Mouse (Mus musculus) midbrain, postnatal 0 days (tissue): Measurements from ENCODE around the gene Ddah1. TPM values are rescaled to one million over a fixed set of nuclear protein-coding genes. Genes with fewer than 3 reads are reported as not detected.

Source experiments
- ATAC-seq: fragments of 200-750 bp; cut with Nextera tagmentation; 2 replicates; pipeline ENCODE4 v1.8.0; 2017; ENCODE audit warnings: moderate number of reproducible peaks, mild to moderate bottlenecking, moderate TSS enrichment, moderate library complexity; ENCODE audit not compliant: low FRiP score
- DNase-seq: peaks from one replicate; pipeline ENCODE4 v3.0.0-alpha.2; 2015; ENCODE audit warnings: low spot score
- H3K27ac ChIP-seq: fragments of 300-500 bp; sonication (generic); 2 replicates; pipeline ENCODE4 v1.5.1; 2014; ENCODE audit warnings: low read depth, mild to moderate bottlenecking, low read length, mixed read lengths
- H3K27me3 ChIP-seq: fragments of 300-500 bp; sonication (generic); 2 replicates; pipeline ENCODE4 v1.6.1; 2014; ENCODE audit warnings: low read length, control low read depth, mixed read lengths; ENCODE audit not compliant: insufficient read depth
- H3K36me3 ChIP-seq: fragments of 300-500 bp; sonication (generic); 2 replicates; pipeline ENCODE4 v1.6.1; 2014; ENCODE audit warnings: low read length, control low read depth, mixed read lengths; ENCODE audit not compliant: insufficient read depth
- H3K4me1 ChIP-seq: fragments of 300-500 bp; sonication (generic); 2 replicates; pipeline ENCODE4 v1.6.1; 2014; ENCODE audit warnings: mild to moderate bottlenecking, control low read depth, antibody characterized with exemption, low read length, mixed read lengths; ENCODE audit not compliant: insufficient read depth
- H3K4me2 ChIP-seq: fragments of 300-500 bp; sonication (generic); 2 replicates; pipeline ENCODE4 v1.6.1; 2014; ENCODE audit warnings: low read depth, mild to moderate bottlenecking, low read length, mixed read lengths; ENCODE audit not compliant: poor library complexity, severe bottlenecking
- H3K4me3 ChIP-seq: fragments of 300-500 bp; sonication (generic); 2 replicates; pipeline ENCODE4 v1.5.1; 2014; ENCODE audit warnings: low read depth, mild to moderate bottlenecking, low read length, moderate library complexity
- H3K9ac ChIP-seq: fragments of 300-500 bp; sonication (generic); replicated peaks from 2 replicates; pipeline ENCODE4 v1.6.1; 2014; ENCODE audit warnings: mild to moderate bottlenecking, low read length, moderate library complexity, mixed read lengths; ENCODE audit not compliant: poor library complexity, severe bottlenecking
- H3K9me3 ChIP-seq: fragments of 300-500 bp; sonication (generic); 2 replicates; pipeline ENCODE4 v1.6.1; 2016; ENCODE audit warnings: low read length, control low read depth
- CTCF ChIP-seq: IDR thresholded peaks from 2 replicates; pipeline ENCODE4 v1.5.1; 2016; ENCODE audit warnings: antibody characterized with exemption, mild to moderate bottlenecking
- WGBS: fragments of 180-500 bp; shearing (Covaris S2); extraction: QIAGEN DNeasy Blood & Tissue Kit; methylation state at CpG from one replicate; pipeline ENCODE4 v1.1.7; 2014; 5-methylcytosine and 5-hydroxymethylcytosine counted together
- polyA plus RNA-seq: library from polyadenylated mRNA; unstranded; fragments of >200 nt; fragmentation: Nextera tagmentation; extraction: Ambion mirVana; gene quantifications from 2 replicates; pipeline ENCODE4 v1.2.1, GENCODE M21; 2015
- total RNA-seq: library from RNA; depleted of rRNA; stranded (reverse); fragments of >200 nt; gene quantifications from 2 replicates; pipeline ENCODE4 v1.2.3, GENCODE M21; 2014

Gene Ddah1
- total and polyA plus RNA-seq, 2 experiments from 2014 or later: 162 to 209 TPM

DNA sequence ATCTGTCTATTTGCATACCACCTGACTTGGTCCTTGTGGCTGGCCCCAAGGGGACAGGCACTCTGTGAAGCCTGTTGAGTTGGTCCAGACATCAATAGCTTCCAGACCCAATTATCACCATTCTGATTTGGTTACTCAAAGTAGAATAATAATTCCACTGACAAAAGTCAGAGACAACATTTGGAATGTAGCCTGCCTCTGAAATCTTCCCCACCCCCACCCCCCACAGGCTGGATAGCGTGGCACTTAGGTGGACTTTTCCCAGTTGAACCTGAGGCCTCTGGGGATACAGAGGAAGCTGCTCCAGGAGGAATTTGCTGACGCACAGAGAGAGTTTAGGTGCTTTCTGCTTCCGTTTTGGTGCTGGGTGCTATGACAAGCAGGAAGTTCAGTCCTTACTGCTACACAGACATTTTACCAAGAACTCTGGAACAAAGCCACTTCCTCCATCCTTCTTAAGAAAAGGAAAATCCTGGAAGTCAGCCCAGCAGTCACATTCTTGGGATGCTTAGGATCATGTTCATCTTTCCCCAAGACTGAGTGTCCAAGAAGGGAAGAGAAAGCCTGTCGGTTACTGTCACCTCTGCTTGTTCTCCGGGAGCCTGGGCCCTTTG is 127.5 kb downstream of the Ddah1 start:
- Histone ChIP-seq H3K27ac (0 out of 2 replicates have a peak overlapping the region, but pooled peaks have one; percentile 13), H3K36me3 (no peaks in the 10 kb centered on the region), H3K4me3 (no peak overlapping the region), H3K27me3 (no peaks in the 10 kb centered on the region), H3K9me3 (no peaks in the 10 kb centered on the region), H3K9ac (no peak overlapping the region), H3K4me2 (no peak overlapping the region), H3K4me1 (no peaks in the 10 kb centered on the region)
- DNase-seq (no peak), ATAC-seq (no peak)
- TF ChIP-seq CTCF: no peak
- 68% methylated on average over 5 of the region's 5 CpGs for WGBS

DNA sequence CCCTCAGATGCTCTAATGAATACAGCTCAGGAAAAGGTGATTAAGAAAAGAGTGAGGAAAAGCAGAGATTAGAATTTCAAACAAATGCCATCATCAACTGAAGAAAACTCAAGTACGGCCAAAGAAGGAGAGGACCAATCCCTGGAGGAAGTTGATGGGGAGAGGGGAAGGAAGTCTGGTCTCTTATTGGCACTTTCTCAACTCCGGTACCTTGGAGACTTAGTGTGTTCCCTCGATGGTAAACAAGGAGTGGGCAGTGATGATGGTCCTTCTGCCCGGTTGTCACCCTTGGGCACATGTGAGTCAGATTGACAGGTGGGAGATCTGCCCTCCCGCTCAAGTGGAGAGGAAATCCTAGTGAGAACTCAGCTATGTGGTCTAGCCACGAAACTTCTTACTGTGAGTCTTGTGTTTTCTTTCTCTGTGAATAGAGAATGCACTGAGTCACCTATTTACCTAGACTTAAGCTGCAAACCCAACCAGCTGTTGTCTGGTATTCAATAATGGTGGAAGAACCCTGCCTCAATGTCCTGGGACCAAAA is 129.0 kb downstream of the Ddah1 start:
- Histone ChIP-seq H3K27me3 (no peaks in the 10 kb centered on the region), H3K9ac (no peak overlapping the region), H3K4me2 (no peak overlapping the region), H3K4me1 (no peaks in the 10 kb centered on the region), H3K9me3 (no peaks in the 10 kb centered on the region), H3K4me3 (no peak overlapping the region), H3K27ac (no peak overlapping the region), H3K36me3 (no peaks in the 10 kb centered on the region)
- no peak for ATAC-seq
- no peak for TF ChIP-seq CTCF
- no peak for DNase-seq
- WGBS: 84% methylated on average over 6 of the region's 6 CpGs

DNA sequence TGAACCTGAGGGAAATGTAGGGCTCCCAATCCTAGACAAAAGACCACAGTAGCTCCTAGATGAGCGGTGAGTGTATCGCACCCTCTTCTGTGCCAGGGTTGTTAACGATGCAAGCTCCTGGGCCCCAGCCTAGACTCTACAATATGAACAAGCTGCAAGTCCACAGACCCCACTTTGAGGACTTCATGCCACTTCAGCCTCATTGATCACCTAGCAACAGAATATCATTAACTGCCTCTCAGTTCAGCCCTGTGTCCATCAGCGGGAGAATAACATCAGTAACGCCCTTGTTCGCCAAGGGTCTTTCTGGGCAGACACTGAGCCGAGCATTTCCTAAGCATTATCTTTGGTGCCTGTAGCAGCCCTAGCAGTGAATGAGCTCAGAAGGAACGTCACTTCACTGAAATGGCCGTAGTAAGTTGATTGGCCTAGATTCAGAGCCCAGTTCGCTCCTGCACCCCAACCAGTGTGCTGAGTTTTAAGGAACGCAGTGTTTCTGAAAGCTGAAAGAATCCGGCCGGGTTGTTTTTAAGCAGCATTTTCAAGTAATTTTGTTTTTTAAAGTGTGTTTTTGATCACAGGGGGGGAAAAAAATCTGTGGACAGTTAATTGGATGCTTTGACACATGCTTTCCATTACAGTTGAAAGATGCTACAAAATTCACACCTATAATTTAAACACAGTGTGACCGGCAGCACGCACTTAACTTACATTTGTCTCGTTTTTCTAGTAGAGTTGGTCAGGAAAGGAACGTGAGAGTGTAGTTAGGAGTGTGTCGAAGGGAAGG is 132.1 kb downstream of the Ddah1 start:
- no peak overlapping the region for H3K4me3 ChIP-seq
- 42% methylated on average over 18 of the region's 18 CpGs for WGBS
- DNase-seq: peak; percentile 89
- H3K27ac ChIP-seq: no peak overlapping the region
- H3K4me1 ChIP-seq: no peaks in the 10 kb centered on the region
- peak; percentile 89 for ATAC-seq
- H3K27me3 ChIP-seq: no peaks in the 10 kb centered on the region
- H3K4me2 ChIP-seq: no peak overlapping the region
- no peak for TF ChIP-seq CTCF
- no peaks in the 10 kb centered on the region for H3K36me3 ChIP-seq
- H3K9me3 ChIP-seq: no peaks in the 10 kb centered on the region
- no peak overlapping the region for H3K9ac ChIP-seq

DNA sequence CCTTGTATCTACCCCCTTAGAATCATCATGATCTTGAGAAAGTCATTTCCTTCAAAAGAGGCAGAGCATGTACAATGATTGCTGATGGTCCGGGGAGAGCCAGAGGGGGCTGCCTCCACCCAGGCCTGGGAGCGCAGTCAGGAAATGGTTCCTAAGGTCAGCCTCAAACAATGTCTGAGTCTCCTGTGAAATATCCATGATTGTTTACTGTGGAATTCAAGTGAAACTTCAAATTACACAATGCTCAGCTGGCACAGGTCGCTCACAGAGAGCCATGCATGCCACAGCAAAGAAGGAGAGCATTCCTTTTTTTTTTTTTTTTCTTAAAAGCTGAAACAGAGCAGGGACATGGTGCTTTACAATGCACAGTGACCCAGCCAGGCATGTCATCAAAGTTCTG is 134.0 kb downstream of the Ddah1 start:
- Histone ChIP-seq H3K27ac (no peak overlapping the region), H3K9me3 (no peaks in the 10 kb centered on the region), H3K9ac (no peak overlapping the region), H3K27me3 (no peaks in the 10 kb centered on the region), H3K4me2 (no peak overlapping the region), H3K36me3 (no peaks in the 10 kb centered on the region), H3K4me1 (no peaks in the 10 kb centered on the region), H3K4me3 (no peak overlapping the region)
- DNase-seq (no peak), ATAC-seq (no peak)
- 83% methylated on average over 3 of the region's 3 CpGs for WGBS
- no peak for TF ChIP-seq CTCF

DNA sequence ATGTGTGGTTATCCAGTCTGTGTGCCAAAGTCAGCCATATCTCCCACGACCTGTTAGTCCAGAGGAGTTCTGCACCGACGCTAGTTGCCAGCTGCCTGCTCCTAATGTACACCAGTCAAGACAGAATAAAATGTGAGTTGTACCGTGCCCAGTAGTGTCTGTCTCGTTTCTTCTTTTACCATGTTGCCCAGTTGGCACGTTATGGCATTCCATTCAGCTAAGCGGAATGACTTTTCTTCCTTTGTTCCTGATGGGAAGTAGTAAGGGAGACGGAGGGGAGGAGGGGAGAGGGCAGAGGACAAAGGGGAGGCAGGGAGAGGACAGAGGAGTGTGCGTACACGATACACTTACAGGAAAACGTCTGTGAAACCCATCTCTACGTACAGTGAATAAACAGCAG is 135.7 kb downstream of the Ddah1 start:
- H3K27ac ChIP-seq: no peak overlapping the region
- H3K9ac ChIP-seq: no peak overlapping the region
- WGBS: 64% methylated on average over 12 of the region's 12 CpGs
- DNase-seq (no peak), ATAC-seq (no peak)
- no peaks in the 10 kb centered on the region for H3K9me3 ChIP-seq
- TF ChIP-seq CTCF: no peak
- H3K27me3 ChIP-seq: no peaks in the 10 kb centered on the region
- H3K36me3 ChIP-seq: no peaks in the 10 kb centered on the region
- H3K4me3 ChIP-seq: no peak overlapping the region
- H3K4me1 ChIP-seq: no peaks in the 10 kb centered on the region
- no peak overlapping the region for H3K4me2 ChIP-seq

DNA sequence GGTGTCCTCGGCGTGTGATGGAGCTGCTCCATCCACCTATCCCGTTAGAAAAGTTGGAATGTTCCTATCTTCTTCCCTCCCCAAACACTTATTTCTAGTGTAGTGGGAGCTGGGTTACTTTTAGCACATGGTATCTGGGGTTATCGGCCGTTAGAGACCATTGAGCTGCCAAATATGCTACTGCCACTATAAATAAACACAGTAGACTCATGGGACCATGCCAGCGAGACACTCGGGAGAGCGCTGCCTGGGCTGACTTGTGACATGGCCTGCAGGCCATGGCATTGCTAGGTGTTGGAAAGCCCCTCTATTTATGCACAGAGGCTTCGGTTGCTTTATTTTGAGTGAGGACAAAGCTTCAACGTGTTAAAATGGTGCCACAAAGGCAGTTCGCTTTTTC is 139.3 kb downstream of the Ddah1 start:
- H3K4me1 ChIP-seq: no peaks in the 10 kb centered on the region
- no peak overlapping the region for H3K27ac ChIP-seq
- H3K9me3 ChIP-seq: no peaks in the 10 kb centered on the region
- ATAC-seq (no peak), DNase-seq (no peak)
- 86% methylated on average over 11 of the region's 11 CpGs for WGBS
- H3K9ac ChIP-seq: no peak overlapping the region
- H3K36me3 ChIP-seq: 0 out of 2 replicates have a peak, but pooled peaks cover 4% of the 10 kb centered on the region
- no peak overlapping the region for H3K4me2 ChIP-seq
- H3K4me3 ChIP-seq: no peak overlapping the region
- TF ChIP-seq CTCF: no peak
- no peaks in the 10 kb centered on the region for H3K27me3 ChIP-seq
